Mouse (Mus musculus) hindbrain, postnatal 0 days (tissue): ENCODE results near the gene D930048N14Rik. TPM values are rescaled to one million over a fixed set of nuclear protein-coding genes. Genes with fewer than 3 reads are reported as not detected.
A peak's percentile ranks its signal among the peaks of the same experiment; 100 is the strongest.

ENCODE experiments used
- ATAC-seq: fragments of 200-750 bp; cut with Nextera tagmentation; 2 replicates; pipeline ENCODE4 v1.8.0; 2017; ENCODE audit warnings: mild to moderate bottlenecking, moderate TSS enrichment, moderate library complexity
- DNase-seq: peaks from one replicate; pipeline ENCODE4 v3.0.0-alpha.2; 2015; ENCODE audit warnings: low spot score
- H3K27ac ChIP-seq: fragments of 300-500 bp; sonication (generic); 2 replicates; pipeline ENCODE4 v1.5.1; 2014; ENCODE audit warnings: mild to moderate bottlenecking
- H3K27me3 ChIP-seq: fragments of 300-500 bp; sonication (generic); 2 replicates; pipeline ENCODE4 v1.6.1; 2014; ENCODE audit warnings: low read length, mixed read lengths; ENCODE audit not compliant: insufficient read depth
- H3K36me3 ChIP-seq: fragments of 300-500 bp; sonication (generic); 2 replicates; pipeline ENCODE4 v1.6.1; 2014; ENCODE audit warnings: low read length, mixed read lengths; ENCODE audit not compliant: insufficient read depth
- H3K4me1 ChIP-seq: fragments of 300-500 bp; sonication (generic); 2 replicates; pipeline ENCODE4 v1.6.1; 2014; ENCODE audit warnings: antibody characterized with exemption, low read length, mixed read lengths; ENCODE audit not compliant: insufficient read depth
- H3K4me2 ChIP-seq: fragments of 300-500 bp; sonication (generic); 2 replicates; pipeline ENCODE4 v1.6.1; 2014; ENCODE audit warnings: low read depth, mild to moderate bottlenecking, low read length, moderate library complexity, mixed read lengths
- H3K4me3 ChIP-seq: fragments of 300-500 bp; sonication (generic); 2 replicates; pipeline ENCODE4 v1.5.1; 2014; ENCODE audit warnings: low read length
- H3K9ac ChIP-seq: fragments of 300-500 bp; sonication (generic); replicated peaks from 2 replicates; pipeline ENCODE4 v1.6.1; 2014; ENCODE audit warnings: mild to moderate bottlenecking, low read length, moderate library complexity, mixed read lengths
- H3K9me3 ChIP-seq: fragments of 300-500 bp; sonication (generic); 2 replicates; pipeline ENCODE4 v1.6.1; 2016; ENCODE audit warnings: low read length, mixed read lengths
- CTCF ChIP-seq: IDR thresholded peaks from 2 replicates; pipeline ENCODE4 v1.5.1; 2016; ENCODE audit warnings: antibody characterized with exemption, control low read depth, low read depth
- WGBS: fragments of 180-500 bp; shearing (Covaris S2); extraction: QIAGEN DNeasy Blood & Tissue Kit; methylation state at CpG from one replicate; pipeline ENCODE4 v1.1.7; 2014; 5-methylcytosine and 5-hydroxymethylcytosine counted together
- polyA plus RNA-seq: library from polyadenylated mRNA; unstranded; fragments of >200 nt; fragmentation: Nextera tagmentation; extraction: Ambion mirVana; gene quantifications from 2 replicates; pipeline ENCODE4 v1.2.1, GENCODE M21; 2015
- total RNA-seq: library from RNA; depleted of rRNA; stranded (reverse); fragments of >200 nt; gene quantifications from 2 replicates; pipeline ENCODE4 v1.2.3, GENCODE M21; 2014

The D930048N14Rik gene
- total and polyA plus RNA-seq, 2 experiments from 2014 or later, result 1.1 to 2.3 TPM

DNA sequence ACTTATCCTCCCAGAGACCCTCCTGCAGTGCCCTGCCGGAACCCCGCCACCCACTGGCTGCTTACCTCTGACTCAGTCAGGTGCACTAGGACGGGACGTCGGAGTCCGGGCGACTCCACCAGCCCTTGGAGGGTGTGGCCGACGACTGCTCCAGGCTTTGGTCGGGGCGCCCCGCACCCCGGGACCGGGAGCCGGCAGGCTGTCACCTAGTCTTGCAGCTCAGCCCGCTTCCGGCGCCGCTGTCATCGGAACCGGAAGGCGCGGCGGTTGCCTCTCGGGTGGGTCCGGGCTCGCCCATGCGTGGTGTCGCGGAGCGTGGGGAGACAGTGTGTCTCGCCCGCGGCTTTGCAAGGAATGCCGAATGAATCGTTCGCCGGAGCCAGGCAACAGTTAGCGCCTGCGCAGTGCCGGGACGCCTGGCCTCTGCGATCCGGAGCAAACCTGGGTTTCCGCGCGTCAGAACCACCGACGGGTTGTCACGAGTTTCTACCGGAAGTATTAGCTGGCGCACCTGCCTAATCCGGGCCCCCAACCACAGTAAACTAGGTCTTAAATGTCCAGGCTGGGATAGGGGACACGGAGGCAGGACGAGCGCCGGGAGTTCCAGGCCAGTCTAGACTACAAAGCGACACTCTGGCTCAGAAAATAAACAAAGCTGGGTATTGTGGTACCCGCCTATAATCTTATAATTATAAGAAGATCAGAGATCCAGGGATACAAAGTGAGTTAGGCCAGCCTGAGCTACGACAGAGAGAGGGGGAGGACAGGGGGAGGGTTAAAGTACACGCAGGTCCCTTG, 15.0 kb upstream of the D930048N14Rik start, which contains the start of gene Rmnd5b:
Gene Rmnd5b (minus strand): TSS at position 372 of the 798 bp plus-strand sequence.
- H3K9me3 ChIP-seq, result no peaks in the 10 kb centered on the region
- H3K27me3 ChIP-seq, result no peaks in the 10 kb centered on the region
- H3K4me2 ChIP-seq, result peak within 1 kb of the TSS; percentile 84
- TF ChIP-seq CTCF, result no peak; the same call in 1 of the 2 replicates
- peak within 1 kb of the TSS; percentile 84 for H3K4me3 ChIP-seq
- ATAC-seq (peak; percentile 94), DNase-seq (peak; percentile 96)
- H3K36me3 ChIP-seq, result no peaks in the 10 kb centered on the region
- peak within 1 kb of the TSS; percentile 73 for H3K27ac ChIP-seq
- H3K4me1 ChIP-seq, result peaks cover 12% of the 10 kb centered on the region
- H3K9ac ChIP-seq, result peak within 1 kb of the TSS; percentile 76
- under 1% methylated on average over 61 of the region's 61 CpGs for whole genome bisulfite sequencing

DNA sequence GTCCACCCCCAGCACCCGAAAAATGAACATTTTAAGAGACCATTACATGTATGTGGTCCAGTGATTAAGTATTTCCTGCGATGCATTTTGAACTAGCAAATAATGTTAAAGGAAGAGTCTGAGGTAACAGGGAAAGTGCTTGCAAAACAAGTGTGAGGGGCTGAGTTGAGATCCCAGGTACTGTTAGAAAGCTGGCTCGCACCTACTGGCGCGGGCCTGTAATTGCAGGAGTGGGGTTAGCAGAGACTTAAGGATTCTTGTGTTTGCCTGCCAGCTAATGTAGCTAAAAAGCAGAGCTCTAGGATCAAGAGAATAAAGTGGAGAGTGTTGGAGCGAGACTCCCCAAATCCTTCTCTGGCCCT, 14.4 kb upstream of the D930048N14Rik start:
- Histone ChIP-seq H3K27ac (peak overlapping the region; percentile 73), H3K4me1 (peaks cover 12% of the 10 kb centered on the region), H3K27me3 (no peaks in the 10 kb centered on the region), H3K9me3 (no peaks in the 10 kb centered on the region), H3K4me3 (peak overlapping the region; percentile 84), H3K4me2 (peak overlapping the region; percentile 84), H3K36me3 (no peaks in the 10 kb centered on the region), H3K9ac (peak overlapping the region; percentile 76)
- TF ChIP-seq CTCF, result peak; percentile 75
- WGBS, result 7% methylated on average over 6 of the region's 6 CpGs
- DNase-seq, result peak; percentile 80
- no peak for ATAC-seq

DNA sequence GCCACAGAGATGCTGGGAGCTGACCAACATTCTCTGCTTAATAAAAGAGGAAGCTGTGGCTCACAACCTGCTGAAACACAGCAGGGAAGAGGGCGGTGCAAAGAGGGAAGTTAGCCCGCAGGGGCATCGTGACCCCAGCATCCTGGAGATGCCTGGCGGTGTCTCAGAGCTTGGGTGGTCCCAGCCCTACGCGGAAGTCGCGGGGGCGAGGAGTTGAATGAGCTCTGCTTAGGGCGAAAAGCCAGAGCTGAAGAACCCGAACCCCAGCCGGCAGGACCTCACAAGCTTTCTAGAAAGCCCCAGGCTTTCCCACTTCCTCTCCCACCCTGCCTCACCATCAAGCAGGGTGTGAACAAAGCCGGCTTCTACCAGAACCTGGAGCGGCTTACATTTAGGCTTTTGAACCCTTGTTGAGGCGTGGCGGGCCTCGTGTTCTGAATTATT, 12.8 kb upstream of the D930048N14Rik start:
- DNase-seq, result peak; percentile 50

DNA sequence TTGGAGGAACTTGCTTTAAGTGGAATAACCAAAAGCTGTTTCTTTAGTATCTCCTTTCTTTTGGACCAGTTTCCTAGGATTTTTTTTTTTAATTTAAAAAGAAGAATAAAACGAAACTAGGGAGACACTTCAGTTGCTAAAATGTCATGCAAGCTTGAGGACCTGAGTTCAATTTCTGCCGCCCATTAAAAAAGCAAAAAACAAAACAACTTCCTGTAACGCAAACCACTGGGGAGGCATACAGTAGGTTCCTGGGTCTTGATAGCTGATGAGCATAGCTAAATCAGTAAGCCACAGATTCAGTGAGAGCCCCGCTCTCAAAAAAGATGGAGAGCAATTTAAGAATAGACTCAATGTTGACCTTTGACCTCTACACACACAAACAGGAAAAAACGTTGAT, 12.3 kb upstream of the D930048N14Rik start:
- Histone ChIP-seq H3K9ac (no peak overlapping the region), H3K27me3 (no peaks in the 10 kb centered on the region), H3K4me3 (no peak overlapping the region), H3K9me3 (no peaks in the 10 kb centered on the region), H3K4me2 (0 out of 2 replicates have a peak overlapping the region, but pooled peaks have one; percentile 39), H3K27ac (0 out of 2 replicates have a peak overlapping the region, but pooled peaks have one; percentile 28), H3K36me3 (peaks cover 2% of the 10 kb centered on the region; the same call in 1 of the 2 replicates), H3K4me1 (peaks cover 12% of the 10 kb centered on the region)
- WGBS, result 72% methylated on average over 5 of the region's 5 CpGs
- no peak for TF ChIP-seq CTCF
- DNase-seq (no peak), ATAC-seq (no peak)

More for the DNA sequence above, 12.8 kb upstream of the D930048N14Rik start:
- Histone ChIP-seq H3K36me3 (no peaks in the 10 kb centered on the region), H3K4me3 (no peak overlapping the region), H3K4me1 (peaks cover 12% of the 10 kb centered on the region), H3K27ac (0 out of 2 replicates have a peak overlapping the region, but pooled peaks have one; percentile 28), H3K9me3 (no peaks in the 10 kb centered on the region), H3K9ac (no peak overlapping the region), H3K4me2 (peak overlapping the region; percentile 39; the same call in 1 of the 2 replicates), H3K27me3 (no peaks in the 10 kb centered on the region)
- no peak for TF ChIP-seq CTCF
- WGBS, result 5% methylated on average over 17 of the region's 17 CpGs
- ATAC-seq, result no peak

DNA sequence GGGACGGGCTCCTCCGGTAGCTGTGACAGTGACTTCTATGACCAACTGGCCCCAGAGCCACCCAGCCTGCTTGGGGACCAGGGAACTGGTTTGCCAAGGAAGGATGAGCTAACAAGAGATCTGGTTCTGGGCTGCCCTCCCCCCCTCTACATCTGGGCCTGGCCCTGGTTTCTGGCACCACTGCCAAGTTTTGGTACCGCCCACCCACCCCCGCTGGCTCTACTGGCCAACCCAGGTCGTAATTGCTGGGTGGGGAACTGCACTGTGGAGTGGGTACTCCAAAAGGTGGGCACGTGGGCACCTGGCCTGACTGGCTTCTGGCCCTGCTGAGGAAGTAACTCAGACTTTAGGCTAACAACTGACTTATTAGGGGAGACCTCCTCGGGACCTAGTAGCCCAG, 10.0 kb upstream of the D930048N14Rik start:
- H3K36me3 ChIP-seq, result peaks cover 5% of the 10 kb centered on the region; the same call in 1 of the 2 replicates
- no peak for DNase-seq

DNA sequence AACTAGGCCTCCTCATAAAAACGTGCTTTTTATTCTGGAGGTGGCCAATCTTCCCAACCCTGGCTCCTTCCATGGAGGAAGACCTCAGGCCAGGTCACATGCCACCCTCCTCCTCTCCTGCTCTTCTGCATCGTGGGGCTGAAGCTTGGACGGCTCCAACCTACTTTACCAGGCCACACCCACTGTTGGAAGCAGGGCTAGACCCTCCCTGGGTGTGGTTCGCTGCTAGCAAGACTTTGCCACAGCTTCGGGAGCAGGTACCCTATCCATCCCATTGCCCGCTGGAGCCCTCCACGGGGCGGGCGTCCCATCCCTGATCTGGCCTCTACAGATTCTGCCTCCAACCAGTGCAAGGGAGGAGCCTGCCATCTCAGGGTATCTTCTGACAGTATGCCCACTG, 7.6 kb upstream of the D930048N14Rik start:
- WGBS, result 65% methylated on average over 9 of the region's 9 CpGs
- no peaks in the 10 kb centered on the region for H3K9me3 ChIP-seq
- H3K27me3 ChIP-seq, result no peaks in the 10 kb centered on the region
- H3K9ac ChIP-seq, result 0 out of 2 replicates have a peak overlapping the region, but pooled peaks have one; percentile 13
- no peak for ATAC-seq
- TF ChIP-seq CTCF, result no peak
- H3K4me1 ChIP-seq, result no peaks in the 10 kb centered on the region
- H3K4me2 ChIP-seq, result peak overlapping the region; percentile 13; the same call in 1 of the 2 replicates
- H3K36me3 ChIP-seq, result peaks cover 5% of the 10 kb centered on the region; the same call in 1 of the 2 replicates
- DNase-seq, result no peak
- H3K4me3 ChIP-seq, result no peak overlapping the region
- H3K27ac ChIP-seq, result 0 out of 2 replicates have a peak overlapping the region, but pooled peaks have one; percentile 60

More for the DNA sequence above, 10.0 kb upstream of the D930048N14Rik start:
- Histone ChIP-seq H3K27me3 (no peaks in the 10 kb centered on the region), H3K9me3 (no peaks in the 10 kb centered on the region), H3K27ac (no peak overlapping the region), H3K4me3 (no peak overlapping the region), H3K9ac (no peak overlapping the region), H3K4me2 (no peak overlapping the region), H3K4me1 (peaks cover 7% of the 10 kb centered on the region; the same call in 1 of the 2 replicates)
- 72% methylated on average over 7 of the region's 7 CpGs for WGBS
- no peak for ATAC-seq
- TF ChIP-seq CTCF, result no peak
